Mouse (Mus musculus) induced T-regulatory cell, adult 2 months (primary cell): ENCODE results near the gene Slc38a10.

Source experiments
- DNase-seq: peaks from one replicate; pipeline ENCODE4 v3.0.0-alpha.2; 2012; ENCODE audit warnings: low read depth

Slc38a10 gene

DNA sequence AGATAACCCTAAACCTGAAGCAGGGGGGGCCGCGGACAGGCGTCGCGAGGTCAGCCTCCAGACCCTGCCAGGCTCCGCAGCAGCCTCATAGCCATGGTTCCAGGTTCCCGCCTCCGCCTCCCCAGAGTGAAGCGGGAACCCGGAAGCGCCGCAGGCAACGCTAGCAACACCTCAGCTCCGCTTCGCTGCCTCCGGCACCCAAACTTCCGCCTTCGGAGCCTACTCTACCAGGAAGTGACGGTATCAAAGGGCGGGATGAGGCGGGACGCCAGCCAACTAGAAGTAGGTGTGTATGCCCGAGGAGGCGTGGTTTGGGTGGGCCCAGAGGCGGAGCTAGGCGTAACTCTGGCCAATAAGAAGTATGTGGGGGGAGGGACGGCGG is at the start of gene Slc38a10:
Gene Slc38a10, minus strand, starts transcription at position 234 of the 382 bp plus-strand sequence.
- DNase-seq, result peak; percentile 100

DNA sequence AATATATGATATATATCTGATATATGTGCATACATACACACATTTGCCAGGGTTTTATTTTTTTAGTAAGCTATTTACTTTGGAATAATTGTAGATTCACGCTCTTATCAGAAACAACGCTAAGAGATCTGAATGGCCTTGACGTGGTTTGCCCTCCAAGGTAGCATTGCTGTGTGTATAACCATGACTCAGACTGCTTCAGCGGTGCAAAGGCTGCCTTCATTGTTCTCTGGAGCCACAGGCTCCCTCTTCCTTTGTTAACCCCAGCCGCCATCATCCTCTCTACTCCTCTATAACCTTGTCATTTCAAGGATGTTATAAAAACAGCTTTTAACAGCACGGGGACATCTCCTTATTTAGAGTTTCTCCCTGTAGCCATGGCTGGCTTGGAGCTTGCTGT is 49.5 kb upstream of the Slc38a10 start:
- DNase-seq, result no peak

DNA sequence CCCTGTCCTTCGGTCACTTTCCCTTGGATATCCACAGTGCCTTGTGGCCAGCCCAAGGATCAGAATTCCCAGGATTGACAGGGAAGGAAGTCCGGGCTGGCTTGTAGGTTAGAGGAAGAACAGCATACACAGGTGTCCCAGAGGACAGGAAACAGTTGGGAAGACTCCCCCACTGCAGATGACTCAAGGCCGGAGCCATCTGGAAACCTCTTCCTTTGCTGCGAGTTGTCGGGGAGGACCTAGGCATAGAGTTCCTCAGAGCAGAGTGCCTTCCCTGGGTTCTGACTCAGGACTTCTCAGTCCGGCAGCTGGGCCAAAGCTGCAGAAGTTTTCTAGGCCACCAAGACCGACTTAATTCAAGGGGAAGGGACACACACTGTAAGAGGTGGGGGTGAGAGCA is 48.6 kb upstream of the Slc38a10 start:
- no peak for DNase-seq

DNA sequence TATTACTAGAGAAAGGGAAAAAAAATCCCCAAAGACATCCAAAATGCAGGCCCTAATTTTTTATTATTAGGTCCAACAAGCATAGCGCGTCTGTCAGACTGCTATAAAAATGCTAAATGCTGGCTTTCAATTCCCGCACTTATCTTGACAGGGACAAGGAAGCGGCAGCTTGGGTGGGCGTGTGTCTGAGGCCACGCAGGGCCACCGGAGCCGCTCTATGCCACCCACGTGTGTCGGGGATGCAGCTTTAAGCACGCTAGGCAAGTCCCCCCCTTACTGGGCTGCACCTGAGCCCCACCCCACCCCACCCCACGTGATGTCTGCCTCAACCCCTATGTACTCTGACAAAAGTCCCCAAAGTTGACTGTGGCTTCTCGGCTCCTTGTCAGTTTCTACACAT is 47.7 kb upstream of the Slc38a10 start:
- no peak for DNase-seq

DNA sequence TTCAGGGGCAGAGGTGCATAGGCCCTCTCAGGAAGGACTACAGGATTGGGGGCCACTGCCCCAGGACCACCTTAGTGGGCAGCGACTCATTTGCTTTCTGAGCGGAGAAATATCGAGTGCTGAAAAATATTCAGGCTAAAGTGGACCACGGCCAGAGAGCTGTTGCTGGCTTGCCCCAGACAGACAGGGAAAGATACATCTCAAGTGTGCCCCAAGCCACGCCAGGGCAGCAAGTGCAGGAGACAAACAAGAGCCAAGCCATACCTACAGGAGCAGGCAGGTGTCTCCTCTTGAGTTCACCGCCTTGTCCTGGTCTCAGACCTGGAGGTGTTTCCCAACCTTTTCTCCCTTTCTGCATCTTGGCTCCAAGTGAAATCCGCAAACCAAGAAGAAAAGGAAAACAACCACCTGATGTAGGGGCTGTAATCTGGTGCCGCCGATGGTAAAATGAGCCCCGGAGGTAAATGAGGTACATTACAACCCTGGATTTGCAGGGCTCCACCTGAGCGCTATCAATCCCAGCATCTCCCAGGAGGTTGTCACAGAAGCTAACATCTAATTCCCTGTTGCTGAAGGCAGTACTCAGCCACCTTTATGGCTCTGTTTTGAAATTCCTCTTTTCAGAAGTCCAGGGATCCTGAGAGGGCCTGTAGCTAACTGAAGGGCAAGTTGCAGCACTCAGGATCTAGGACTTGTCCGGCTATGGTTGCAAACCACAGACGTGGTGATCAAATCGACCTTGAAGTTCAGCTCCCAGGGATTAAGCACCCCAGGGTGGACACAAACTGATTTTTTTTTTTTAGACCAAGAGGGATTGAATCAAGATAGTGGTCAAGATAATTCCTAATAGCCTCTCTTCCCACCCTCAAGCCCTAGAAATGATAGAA is 39.6 kb upstream of the Slc38a10 start:
- DNase-seq, result peak; percentile 26

DNA sequence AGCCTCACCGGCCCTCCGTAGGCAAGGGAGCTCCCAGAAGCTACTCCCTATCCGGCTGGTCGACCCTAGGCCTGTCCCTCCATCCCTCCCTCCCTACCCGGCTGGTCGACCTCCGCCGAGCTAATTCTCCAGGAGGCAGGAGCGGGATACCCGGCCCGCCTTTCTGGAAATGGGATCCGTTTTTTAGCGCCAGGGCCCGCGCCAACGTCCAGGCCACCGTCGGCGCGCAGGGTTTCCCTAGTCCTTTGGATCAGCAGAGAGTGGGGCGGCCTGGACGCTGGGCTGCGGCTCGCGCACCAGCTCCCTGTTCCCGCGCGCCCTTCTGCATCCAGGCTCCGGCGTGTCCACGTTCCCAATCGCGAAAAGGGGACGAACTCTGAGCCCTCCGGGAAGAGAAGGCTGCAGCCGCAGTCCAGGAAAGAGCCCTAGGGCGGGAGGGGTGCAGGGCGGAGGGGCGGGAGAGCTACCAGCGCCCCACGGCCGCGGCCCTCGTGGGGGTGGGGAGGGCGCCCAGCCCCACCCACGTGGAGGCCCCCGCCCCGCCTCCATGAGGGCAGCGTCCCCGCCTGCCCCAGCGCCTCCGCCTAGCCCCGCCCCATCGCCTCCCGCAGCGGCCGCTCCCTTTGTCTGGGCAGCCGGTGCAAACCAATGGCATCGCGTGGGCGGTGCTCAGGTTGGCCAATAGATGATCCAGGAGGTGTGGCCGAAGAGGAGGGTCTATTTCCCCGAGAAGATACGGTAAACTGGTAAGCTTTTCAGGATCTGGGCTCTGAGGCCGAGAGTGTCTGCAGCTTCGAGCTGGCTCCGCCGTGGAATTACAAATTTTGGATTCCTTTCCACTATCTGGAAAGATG is 38.5 kb upstream of the Slc38a10 start:
- peak; percentile 95 for DNase-seq

DNA sequence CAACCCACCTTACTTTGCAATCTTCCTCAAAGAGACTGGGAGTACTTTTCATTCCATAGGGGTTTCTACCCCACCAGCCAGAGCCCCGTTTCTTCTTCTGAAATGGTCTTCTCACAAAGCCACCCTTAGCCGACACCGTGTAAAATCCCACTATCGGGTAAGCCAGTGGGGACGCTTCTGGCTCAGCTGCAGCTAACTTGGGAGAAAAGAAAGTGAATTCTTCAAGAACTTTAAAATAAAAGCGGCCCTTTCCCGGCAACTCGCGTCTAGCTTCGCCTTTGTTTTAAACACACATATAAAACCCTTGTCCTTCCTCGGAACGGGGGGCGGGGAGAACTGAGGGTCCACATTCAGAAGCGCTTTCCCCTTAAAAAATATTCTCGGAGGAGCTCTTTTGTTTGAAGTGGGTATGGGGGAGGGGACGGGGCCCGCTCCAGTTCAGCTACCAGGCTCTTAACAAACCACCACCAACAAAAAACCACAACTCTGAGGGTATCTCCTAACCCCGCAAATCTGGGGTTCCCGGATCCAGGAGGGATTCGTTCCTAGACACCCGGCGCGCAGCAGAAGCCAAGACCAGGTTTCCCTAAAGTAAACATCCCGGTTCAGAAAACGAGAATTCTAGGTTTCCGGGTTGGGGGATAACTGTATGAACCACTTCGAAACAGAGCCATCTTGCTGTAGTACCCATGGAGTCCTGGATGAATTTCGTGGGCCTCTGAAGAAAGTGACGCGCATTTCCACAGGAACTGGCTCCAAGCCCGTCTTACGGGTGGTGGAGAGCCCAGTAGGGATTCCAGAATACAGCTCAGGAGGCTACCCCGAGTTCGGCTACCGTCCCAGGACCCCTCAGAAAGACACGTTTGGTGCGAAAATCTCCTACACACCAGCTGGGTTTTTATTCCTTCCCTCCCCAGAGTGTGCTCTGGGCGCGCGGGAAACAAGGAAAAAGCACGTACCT is 37.6 kb upstream of the Slc38a10 start:
- DNase-seq, result peak; percentile 54

DNA sequence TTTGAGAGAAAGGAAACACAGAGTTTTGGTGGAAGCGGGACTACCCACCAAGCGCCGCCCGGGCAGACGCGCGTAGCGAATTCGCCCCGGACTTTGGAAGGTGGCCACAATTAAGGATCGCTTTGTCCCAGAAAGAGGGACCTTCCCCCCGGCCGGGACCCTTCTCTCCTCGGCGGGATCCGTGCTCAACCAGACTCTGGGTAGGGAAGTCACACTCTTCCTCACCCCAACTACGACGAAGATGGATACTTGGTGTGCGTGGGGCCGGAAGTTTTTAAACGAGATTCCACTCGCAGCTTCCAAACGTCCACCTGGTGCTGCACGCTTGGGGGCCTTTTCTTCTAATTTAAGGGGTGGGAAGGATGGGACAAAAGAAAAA is 36.9 kb upstream of the Slc38a10 start:
- DNase-seq, result no peak

DNA sequence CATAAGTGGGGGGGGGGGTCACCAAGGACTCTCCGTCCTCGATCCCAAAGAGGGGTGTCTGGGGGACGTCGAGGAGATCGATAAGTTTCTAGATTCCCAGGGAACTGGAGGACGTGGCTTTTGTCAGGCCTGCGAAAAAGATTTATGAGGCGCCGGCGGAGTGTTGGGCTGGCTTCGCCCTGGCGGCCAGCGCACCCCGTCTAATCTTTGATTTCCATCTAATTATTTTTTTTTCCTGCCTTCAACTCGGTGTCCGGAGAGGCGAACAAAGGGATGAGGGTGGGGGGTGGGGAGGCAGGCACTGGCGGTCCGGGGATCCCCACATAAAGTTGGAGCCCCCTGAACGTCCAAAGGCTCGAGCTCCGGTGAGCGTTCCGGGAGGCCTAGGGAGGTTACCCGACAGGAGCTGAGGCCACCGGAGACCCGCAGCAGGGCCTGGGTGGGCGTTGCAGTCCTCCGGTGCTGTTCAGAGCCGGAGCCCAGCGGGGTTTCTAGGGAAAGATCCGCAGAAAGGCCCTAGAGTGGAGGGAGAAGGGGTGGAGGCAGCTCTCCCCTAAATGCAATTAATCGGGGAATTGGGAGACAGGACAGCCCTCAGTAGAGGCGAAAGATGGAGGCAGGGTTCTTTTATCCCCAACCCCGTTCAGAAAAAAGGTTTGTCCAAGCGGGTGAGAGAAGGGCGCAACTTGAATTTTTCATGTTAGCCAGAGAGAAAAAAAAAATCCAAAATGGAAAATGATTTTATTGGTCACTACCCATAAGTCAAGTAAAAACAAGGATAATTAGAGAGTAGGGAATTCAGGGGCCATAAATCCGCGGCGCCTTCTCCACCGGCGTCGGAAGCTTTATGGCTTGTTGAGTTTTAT is 36.3 kb upstream of the Slc38a10 start:
- DNase-seq, result no peak

DNA sequence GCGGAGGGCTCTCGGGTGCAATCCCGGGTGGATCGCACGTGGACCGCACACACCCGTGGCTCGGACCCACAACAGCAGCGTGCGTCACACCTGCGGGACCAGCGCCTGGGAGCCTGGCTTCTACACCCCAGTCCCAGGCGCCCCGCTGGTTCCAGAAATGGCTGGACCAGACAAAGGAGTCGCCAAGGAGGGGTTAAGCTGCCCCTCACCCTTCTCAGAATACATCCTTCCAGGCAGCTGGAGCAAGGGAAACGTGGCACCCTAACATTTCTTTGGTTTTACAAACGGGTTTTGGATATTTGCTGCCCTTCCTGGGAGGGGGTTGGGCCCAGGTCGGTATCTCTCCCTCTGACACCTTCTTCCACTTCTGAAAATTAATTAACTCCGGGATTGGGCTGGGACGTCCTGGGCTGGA is 35.7 kb upstream of the Slc38a10 start:
- no peak for DNase-seq

DNA sequence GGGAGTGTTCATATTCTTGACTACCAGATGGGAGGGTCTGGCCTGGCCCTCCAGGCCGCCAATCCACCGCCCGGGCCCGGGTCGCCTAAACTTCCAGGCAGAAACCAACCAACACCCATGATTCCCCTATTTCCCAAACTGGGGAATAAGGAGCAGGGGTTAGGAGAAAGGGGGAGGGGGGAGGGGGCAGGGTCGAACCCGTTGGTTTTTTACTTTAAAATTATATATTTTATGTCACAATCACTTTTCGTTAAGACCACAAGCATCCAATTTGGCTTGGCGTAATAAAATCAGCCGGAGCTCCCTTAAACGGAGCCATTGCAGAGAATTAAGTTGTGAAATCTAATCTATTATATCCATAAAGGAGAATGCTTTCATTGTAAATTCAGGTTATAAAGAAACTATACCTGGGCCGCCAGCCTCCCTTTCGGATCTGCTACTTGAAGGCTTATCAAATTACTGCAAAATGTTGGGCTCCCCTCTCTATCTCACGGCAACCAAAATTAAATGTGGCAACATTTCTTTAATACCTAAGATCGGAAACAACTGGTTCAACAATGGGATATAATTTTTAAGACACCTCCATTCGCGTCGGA is 35.1 kb upstream of the Slc38a10 start:
- no peak for DNase-seq

DNA sequence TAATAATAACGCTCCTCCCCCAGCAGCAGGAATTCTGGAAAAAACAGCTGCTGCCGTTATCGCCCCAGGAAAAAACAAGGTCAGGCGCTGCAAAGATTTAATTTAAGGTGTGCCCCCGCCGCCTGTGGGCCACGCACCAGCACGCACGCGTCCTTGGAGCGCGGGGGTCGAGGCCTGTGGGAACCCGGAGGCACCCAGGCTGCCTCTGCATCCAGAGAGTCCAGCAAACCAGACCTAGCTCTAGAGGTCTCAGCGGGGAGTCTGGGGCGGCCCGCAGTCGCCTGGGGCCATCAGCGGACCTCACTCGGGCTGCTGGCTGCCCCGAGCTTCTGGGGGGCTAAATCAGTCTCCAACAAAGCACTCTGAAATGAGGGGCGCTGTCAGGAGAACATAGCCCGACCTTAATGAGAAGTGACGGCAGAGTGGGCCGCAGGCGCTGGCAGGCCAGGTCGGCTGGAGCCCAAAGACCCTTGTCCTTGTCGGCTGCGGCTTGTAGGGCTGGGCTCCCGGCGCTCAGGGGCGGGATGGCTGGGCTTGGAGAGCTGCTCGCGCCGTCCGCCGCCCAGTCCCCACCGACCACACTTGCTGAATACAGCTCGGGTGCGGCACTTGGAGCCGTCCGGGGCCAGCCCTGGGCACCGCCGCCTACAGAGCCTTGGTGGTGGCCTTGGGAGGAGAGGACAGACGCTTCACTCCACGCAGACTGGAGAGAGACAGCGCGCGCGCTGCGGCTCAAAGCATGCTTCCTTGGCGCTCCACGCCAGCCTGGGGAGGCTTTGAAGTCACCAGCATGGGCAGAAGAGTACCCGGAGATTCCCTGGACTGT is 34.4 kb upstream of the Slc38a10 start:
- DNase-seq, result no peak

DNA sequence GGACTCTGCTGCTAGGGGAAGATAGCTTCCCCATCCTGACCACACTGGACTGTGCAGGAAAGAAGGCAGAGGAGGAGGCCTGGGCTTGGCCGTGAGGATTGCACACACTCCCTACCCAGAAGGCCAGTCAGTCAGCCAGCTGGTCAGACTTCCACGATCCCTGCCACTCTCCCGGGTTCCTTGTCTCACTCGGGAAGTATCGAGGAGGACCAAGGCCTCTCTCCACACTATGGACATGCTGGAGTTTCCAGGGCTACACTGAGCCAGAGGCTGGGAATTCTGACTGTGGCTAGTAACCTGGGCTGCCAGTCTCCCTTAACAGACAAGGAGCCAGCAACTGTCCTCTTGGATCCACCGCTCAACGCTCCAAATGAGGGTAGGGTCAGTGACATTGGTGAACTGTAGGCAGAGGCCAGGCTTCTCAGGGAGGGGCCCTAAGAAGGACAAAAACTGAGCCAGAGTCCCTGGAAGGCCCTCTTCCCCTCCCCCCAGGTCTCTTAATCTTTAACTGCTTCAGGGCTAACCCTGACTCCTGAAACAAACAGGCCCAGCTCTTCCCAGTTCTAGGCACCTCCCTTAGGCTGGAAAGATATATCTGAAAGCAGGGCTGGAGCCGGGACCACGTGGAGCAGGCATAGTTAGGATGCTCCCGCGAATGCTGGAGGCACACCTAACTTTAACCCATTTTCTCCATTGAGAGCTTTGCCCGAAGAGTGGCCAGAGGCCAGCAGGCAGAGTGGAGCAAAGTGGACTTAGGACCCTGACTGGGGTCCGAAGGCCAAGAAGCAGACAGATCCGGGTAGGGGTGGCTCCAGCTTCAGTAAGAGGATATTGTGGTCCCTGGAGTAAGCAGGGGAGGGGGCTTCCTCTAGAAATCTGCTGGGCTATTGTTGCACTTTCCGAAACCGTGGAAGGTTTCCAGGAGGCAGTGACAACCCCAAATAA is 33.5 kb upstream of the Slc38a10 start:
- DNase-seq, result no peak

DNA sequence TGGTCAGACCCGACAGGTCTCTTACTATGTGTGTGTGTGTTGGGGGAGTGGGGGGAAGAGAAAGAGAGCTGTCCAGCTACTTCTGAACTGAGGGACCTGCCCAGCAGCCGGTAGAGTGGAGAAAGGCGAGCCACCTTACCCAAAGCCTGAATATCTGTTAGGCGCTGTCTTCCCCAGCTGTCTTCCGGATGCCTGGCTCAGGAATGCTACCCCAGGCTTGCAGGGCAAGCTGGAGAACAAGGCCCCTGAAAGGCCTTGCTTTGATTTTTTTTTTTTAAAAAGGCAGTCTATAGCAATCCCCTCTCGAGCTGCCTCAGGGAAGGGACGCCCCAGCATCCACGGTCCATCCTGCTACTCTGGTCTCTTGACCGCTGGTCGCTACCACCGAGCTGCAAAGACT is 32.6 kb upstream of the Slc38a10 start:
- no peak for DNase-seq

DNA sequence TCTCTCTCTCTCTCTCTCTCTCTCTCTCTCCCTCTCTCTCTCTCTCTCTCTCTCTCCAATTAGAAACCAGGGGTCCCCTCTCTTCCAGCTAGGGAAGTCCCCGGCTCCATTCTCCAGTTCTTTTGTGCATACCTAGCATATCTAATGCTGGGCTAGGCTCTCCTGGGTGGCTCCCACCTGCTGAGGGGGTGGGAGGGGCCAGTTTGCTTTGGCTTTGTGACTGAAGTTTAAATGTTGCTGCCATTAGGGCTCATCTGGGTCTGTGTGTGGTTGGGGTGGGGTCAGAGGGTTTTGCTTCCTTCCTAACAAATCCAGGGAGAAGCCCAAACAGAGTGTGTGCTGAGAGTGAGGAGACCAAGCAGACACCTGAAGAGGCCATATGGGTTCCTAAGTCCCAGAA is 32.0 kb upstream of the Slc38a10 start:
- DNase-seq, result no peak

DNA sequence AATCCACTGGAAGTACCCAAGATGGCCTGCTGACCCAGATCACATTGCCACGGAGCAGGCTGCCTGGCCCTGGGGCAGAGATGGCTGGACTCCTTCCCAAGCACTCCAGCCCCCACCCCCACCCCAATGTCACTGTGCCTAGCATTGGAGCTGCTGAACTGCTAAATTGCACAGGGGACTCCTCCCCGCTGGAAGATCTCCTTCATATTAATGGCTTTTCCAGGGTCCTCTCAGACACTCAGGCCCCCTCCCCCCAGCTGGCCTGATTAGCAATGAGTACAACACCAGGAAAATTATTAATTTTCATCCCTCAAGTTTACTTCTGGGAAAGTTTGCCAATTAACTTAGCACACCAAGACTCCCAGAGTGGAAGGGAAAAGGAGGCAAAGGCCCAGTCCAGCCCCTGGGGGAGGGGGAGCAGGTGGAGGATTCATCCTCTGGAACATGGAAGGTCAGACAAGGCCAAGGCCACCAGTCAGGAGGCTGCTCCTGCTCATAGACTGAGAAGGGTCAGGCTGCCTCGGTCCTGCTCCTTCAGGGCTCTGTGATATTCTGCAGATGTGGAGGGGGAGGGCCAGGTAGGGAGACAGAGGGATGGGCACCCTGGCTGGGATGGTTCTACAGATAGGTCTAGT is 31.4 kb upstream of the Slc38a10 start:
- DNase-seq, result no peak

DNA sequence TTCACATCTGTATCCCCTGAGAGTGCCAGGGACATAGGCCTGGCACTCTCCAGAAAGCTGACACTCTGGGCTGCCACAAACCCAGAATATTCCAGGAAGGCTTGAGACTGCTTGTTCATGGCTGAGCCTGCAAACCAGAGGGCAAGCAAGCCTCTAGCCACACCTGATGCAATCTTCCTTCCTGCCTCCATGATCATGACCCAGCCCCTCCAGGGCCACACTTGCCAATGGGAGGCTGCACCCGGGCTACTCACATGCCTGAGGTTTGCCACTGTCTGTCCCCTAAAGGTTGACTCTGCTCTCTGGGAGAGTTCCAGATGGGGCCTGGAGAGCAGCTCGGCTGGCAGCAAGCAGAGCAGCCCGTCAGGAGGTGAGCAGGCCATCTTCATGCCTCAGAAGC is 30.2 kb upstream of the Slc38a10 start:
- DNase-seq, result no peak

DNA sequence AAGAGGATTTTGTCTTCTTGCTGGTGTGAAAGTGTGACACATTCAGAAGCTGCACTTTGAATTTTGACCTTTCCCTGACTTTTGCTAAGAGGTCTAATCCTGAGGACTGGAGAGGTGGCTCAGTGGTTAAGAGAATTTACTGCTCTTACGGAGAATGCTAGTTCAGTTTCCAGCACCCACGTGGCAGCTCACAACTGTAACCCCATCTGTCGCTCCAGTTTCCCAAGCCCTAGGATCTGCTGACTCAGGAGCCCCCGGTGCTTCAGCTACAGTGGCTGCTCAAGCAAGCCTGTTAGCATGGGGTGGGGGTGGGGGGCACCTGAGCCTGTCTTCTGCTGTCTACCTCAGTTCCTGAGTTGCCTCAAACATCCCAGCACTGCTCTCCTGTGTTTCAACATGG is 28.2 kb upstream of the Slc38a10 start:
- DNase-seq, result no peak
